Mouse (Mus musculus) MEL (cell line): ENCODE results near the gene S100a16. TPM values are rescaled to one million over a fixed set of nuclear protein-coding genes. Genes with fewer than 3 reads are reported as not detected.

Experiments used
- DNase-seq: peaks from one replicate; pipeline ENCODE4 v3.0.0; 2011; ENCODE audit warnings: low read depth, low spot score
- H3K27ac ChIP-seq: 2 replicates; pipeline ENCODE4 v1.5.1; 2012; ENCODE audit warnings: low read depth, mild to moderate bottlenecking, control low read depth, low read length, moderate library complexity; ENCODE audit not compliant: control insufficient read depth
- H3K27me3 ChIP-seq, 2 experiments: fragments of 150-350 bp in 1 of 2; sonication (generic) in 1 of 2; 2 replicates each; pipeline ENCODE4 v1.6.1; 2012; ENCODE audit warnings: low read length in 2 of 2, mild to moderate bottlenecking in 2 of 2, improper control_type of control experiment in 1 of 2, moderate library complexity in 1 of 2; ENCODE audit not compliant: insufficient read depth in 2 of 2, control insufficient read depth in 1 of 2
- H3K36me3 ChIP-seq, 2 experiments: 2 replicates each; pipeline ENCODE4 v1.6.1; 2012 to 2014; ENCODE audit warnings: low read length in 2 of 2, improper control_type of control experiment in 1 of 2, inconsistent platforms in 1 of 2, mild to moderate bottlenecking in 1 of 2; ENCODE audit not compliant: insufficient read depth in 2 of 2, control insufficient read depth in 1 of 2
- H3K4me1 ChIP-seq, 2 experiments: fragments of 150-350 bp in 1 of 2; sonication (generic) in 1 of 2; 2 replicates each; pipeline ENCODE4 v1.6.1; 2012; ENCODE audit warnings: low read length in 2 of 2, improper control_type of control experiment in 1 of 2, mild to moderate bottlenecking in 1 of 2; ENCODE audit not compliant: insufficient read depth in 2 of 2, control insufficient read depth in 1 of 2
- H3K4me3 ChIP-seq, 2 experiments: fragments of 150-350 bp in 1 of 2; sonication (generic) in 1 of 2; 2 replicates each; pipeline ENCODE4 v1.5.1; 2012; ENCODE audit warnings: low read depth in 2 of 2, low read length in 2 of 2, mild to moderate bottlenecking in 2 of 2, moderate library complexity in 2 of 2, control low read depth in 1 of 2, improper control_type of control experiment in 1 of 2; ENCODE audit not compliant: control insufficient read depth in 1 of 2, insufficient read depth in 1 of 2
- H3K79me2 ChIP-seq: 2 replicates; pipeline ENCODE4 v1.6.1; 2012; ENCODE audit warnings: mild to moderate bottlenecking, low read length, moderate library complexity; ENCODE audit not compliant: control insufficient read depth, poor library complexity, insufficient read depth
- H3K9ac ChIP-seq: 2 replicates; pipeline ENCODE4 v1.6.1; 2012; ENCODE audit warnings: low read depth, mild to moderate bottlenecking, control low read depth, low read length, moderate library complexity; ENCODE audit not compliant: control insufficient read depth, poor library complexity, severe bottlenecking
- H3K9me3 ChIP-seq: fragments of 150-350 bp; sonication (generic); replicated peaks from 2 replicates; pipeline ENCODE4 v1.6.1; 2012; ENCODE audit warnings: mild to moderate bottlenecking, low read length, improper control_type of control experiment, moderate library complexity; ENCODE audit not compliant: insufficient read depth
- BHLHE40 ChIP-seq: IDR thresholded peaks from 2 replicates; pipeline ENCODE4 v1.6.1; 2012; ENCODE audit warnings: low read depth, mild to moderate bottlenecking, inconsistent platforms, low read length, improper control_type of control experiment, borderline replicate concordance
- CHD1 ChIP-seq: IDR thresholded peaks from 2 replicates; pipeline ENCODE4 v1.6.1; 2012; ENCODE audit warnings: low read depth, mild to moderate bottlenecking, inconsistent platforms, low read length, improper control_type of control experiment
- CHD2 ChIP-seq: IDR thresholded peaks from 2 replicates; pipeline ENCODE4 v1.6.1; 2011; ENCODE audit warnings: low read length, improper control_type of control experiment
- CTCF ChIP-seq, 3 experiments: IDR thresholded peaks in 2 of 3; conservative IDR thresholded peaks in 1 of 3; 2 replicates each; pipeline ENCODE4 v1.5.1; 2011 to 2012; ENCODE audit warnings: low read length in 3 of 3, low read depth in 2 of 3, mild to moderate bottlenecking in 2 of 3, improper control_type of control experiment in 1 of 3, inconsistent platforms in 1 of 3, mixed read lengths in 1 of 3, moderate library complexity in 1 of 3; ENCODE audit not compliant: control insufficient read depth in 1 of 3, insufficient read depth in 1 of 3, poor library complexity in 1 of 3, severe bottlenecking in 1 of 3
- E2F4 ChIP-seq: IDR thresholded peaks from 2 replicates; pipeline ENCODE4 v1.6.1; 2011; ENCODE audit warnings: low read depth, low read length, improper control_type of control experiment, borderline replicate concordance
- EP300 ChIP-seq, 2 experiments: IDR thresholded peaks; 2 replicates each; pipeline ENCODE4 v1.6.1; 2011; ENCODE audit warnings: improper control_type of control experiment in 2 of 2, low read length in 2 of 2, low read depth in 1 of 2, mild to moderate bottlenecking in 1 of 2
- HCFC1 ChIP-seq: IDR thresholded peaks from 2 replicates; pipeline ENCODE4 v1.6.1; 2012; ENCODE audit warnings: low read depth, mild to moderate bottlenecking, inconsistent platforms, low read length, improper control_type of control experiment, moderate library complexity
- JUND ChIP-seq: IDR thresholded peaks from 2 replicates; pipeline ENCODE4 v1.6.1; 2011; ENCODE audit warnings: low read depth, mild to moderate bottlenecking, improper control_type of control experiment, low read length
- KAT2A ChIP-seq: conservative IDR thresholded peaks from 2 replicates; pipeline ENCODE4 v1.6.1; 2012; ENCODE audit warnings: low read depth, low read length, improper control_type of control experiment, inconsistent platforms
- MAX ChIP-seq: IDR thresholded peaks from 2 replicates; pipeline ENCODE4 v1.6.1; 2011; ENCODE audit warnings: low read length, improper control_type of control experiment
- MAZ ChIP-seq: IDR thresholded peaks from 2 replicates; pipeline ENCODE4 v1.6.1; 2012; ENCODE audit warnings: low read depth, mild to moderate bottlenecking, inconsistent platforms, low read length, improper control_type of control experiment
- MEF2A ChIP-seq: IDR thresholded peaks from 2 replicates; pipeline ENCODE4 v1.6.1; 2014; ENCODE audit warnings: low read depth, mild to moderate bottlenecking, inconsistent platforms, low read length, improper control_type of control experiment; ENCODE audit not compliant: poor library complexity, insufficient replicate concordance, severe bottlenecking; ENCODE audit errors: extremely low read depth
- MXI1 ChIP-seq: IDR thresholded peaks from 2 replicates; pipeline ENCODE4 v1.6.1; 2011; ENCODE audit warnings: mild to moderate bottlenecking, low read depth, low read length, improper control_type of control experiment
- NELFE ChIP-seq: IDR thresholded peaks from 2 replicates; pipeline ENCODE4 v1.6.1; 2011; ENCODE audit warnings: low read depth, low read length, improper control_type of control experiment
- POLR2A ChIP-seq, 2 experiments: IDR thresholded peaks; 2 replicates each; pipeline ENCODE4 v1.6.1; 2011 to 2012; ENCODE audit warnings: low read length in 2 of 2, mild to moderate bottlenecking in 2 of 2, control low read depth in 1 of 2, improper control_type of control experiment in 1 of 2, low read depth in 1 of 2, moderate library complexity in 1 of 2; ENCODE audit not compliant: control insufficient read depth in 1 of 2, insufficient read depth in 1 of 2, poor library complexity in 1 of 2
- POLR2AphosphoS5 ChIP-seq: IDR thresholded peaks from 2 replicates; pipeline ENCODE4 v1.6.1; 2012; ENCODE audit warnings: low read depth, borderline replicate concordance, mild to moderate bottlenecking, inconsistent platforms, low read length, moderate library complexity, mixed read lengths
- SIN3A ChIP-seq: IDR thresholded peaks from 2 replicates; pipeline ENCODE4 v1.6.1; 2012; ENCODE audit warnings: low read length, improper control_type of control experiment, inconsistent platforms
- SMC3 ChIP-seq: IDR thresholded peaks from 2 replicates; pipeline ENCODE4 v1.6.1; 2011; ENCODE audit warnings: low read depth, low read length, improper control_type of control experiment
- TAL1 ChIP-seq: IDR thresholded peaks from 2 replicates; pipeline ENCODE4 v1.6.1; 2012; ENCODE audit warnings: mild to moderate bottlenecking, inconsistent platforms, low read length, moderate library complexity, mixed read lengths
- TCF12 ChIP-seq: IDR thresholded peaks from 2 replicates; pipeline ENCODE4 v1.6.1; 2014; ENCODE audit warnings: low read depth, mild to moderate bottlenecking, inconsistent platforms, low read length, improper control_type of control experiment, moderate library complexity
- UBTF ChIP-seq: IDR thresholded peaks from 2 replicates; pipeline ENCODE4 v1.6.1; 2012; ENCODE audit warnings: low read depth, mild to moderate bottlenecking, inconsistent platforms, low read length, improper control_type of control experiment, moderate library complexity, borderline replicate concordance; ENCODE audit not compliant: insufficient read depth
- ZKSCAN1 ChIP-seq: IDR thresholded peaks from 2 replicates; pipeline ENCODE4 v1.6.1; 2012; ENCODE audit warnings: low read depth, mild to moderate bottlenecking, inconsistent platforms, low read length, improper control_type of control experiment, moderate library complexity
- ZNF384 ChIP-seq: IDR thresholded peaks from 2 replicates; pipeline ENCODE4 v1.6.1; 2012; ENCODE audit warnings: low read depth, mild to moderate bottlenecking, inconsistent platforms, low read length, improper control_type of control experiment
- polyA plus RNA-seq, 2 experiments: library from polyadenylated mRNA; stranded (reverse) in 1 of 2; unstranded in 1 of 2; fragments of >175 nt in 1 of 2; fragments of >200 nt in 1 of 2; gene quantifications; 2 replicates each; pipeline versions ENCODE4 v1.2.1 to v1.2.4; 2012; ENCODE audit warnings: low replicate concordance in 2 of 2, low read depth in 1 of 2; ENCODE audit not compliant: insufficient read length in 2 of 2, insufficient read depth in 1 of 2, missing spikeins in 1 of 2
- total RNA-seq: library from RNA; depleted of rRNA; stranded (reverse); fragments of 300-350 nt; gene quantifications from 2 replicates; pipeline ENCODE4 v1.2.3, GENCODE M21; 2012

The S100a16 gene
- total and polyA plus RNA-seq, 3 experiments = not detected

DNA sequence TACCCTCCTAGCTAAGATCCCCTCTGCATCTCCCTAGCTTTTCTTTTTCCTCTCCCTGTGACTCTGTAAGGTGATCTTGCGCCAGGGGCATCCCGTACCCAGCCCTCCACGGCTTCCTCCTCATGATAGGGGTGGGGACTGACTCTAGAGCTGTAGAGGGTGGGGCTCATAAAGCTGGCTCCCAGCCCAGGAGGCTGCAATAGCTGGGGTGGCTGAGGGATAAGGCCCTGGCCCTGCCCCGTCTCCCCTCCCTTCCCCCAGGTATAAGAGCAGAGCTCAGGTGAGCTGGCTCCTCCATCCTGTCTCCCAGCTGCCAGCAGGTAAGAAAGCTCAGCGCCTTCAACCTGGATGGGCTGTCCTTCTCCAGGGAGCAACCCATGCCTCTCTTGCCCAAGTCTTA lies 10.5 kb upstream of the S100a16 start, which contains the start of gene S100a14:
TSS of gene S100a14 (plus strand) at position 277 of the 400 bp plus-strand sequence.
- peak; percentile 89 for DNase-seq
- peaks cover 2 to 13% of the 10 kb centered on the region in 2 experiments; a peak in 2 of 4 replicates for H3K4me1 ChIP-seq
- peaks cover 0 to 2% of the 10 kb centered on the region in 2 experiments; a peak in 1 of 4 replicates for H3K27me3 ChIP-seq
- no peaks in the 10 kb centered on the region for H3K79me2 ChIP-seq
- H3K9me3 ChIP-seq = no peaks in the 10 kb centered on the region
- H3K27ac ChIP-seq = no peak within 1 kb of the TSS
- H3K9ac ChIP-seq = peak within 1 kb of the TSS; percentile 37; the same call in 1 of the 2 replicates
- no peak for TF ChIP-seq KAT2A
- no peak for TF ChIP-seq POLR2AphosphoS5
- peak; percentile 63 for TF ChIP-seq SIN3A
- TF ChIP-seq NELFE = no peak
- no peak for TF ChIP-seq BHLHE40
- TF ChIP-seq JUND = no peak
- TF ChIP-seq ZKSCAN1 = no peak
- TF ChIP-seq HCFC1 = 0 out of 2 replicates have a peak, but pooled peaks have one; percentile 39
- TF ChIP-seq POLR2A (IDR thresholded peaks at IDR 0.05; ENCODE audit: control insufficient read depth in 1 of 2, insufficient read depth in 1 of 2, low read depth in 1 of 2, low read length in 2 of 2, poor library complexity in 1 of 2) = peak in 1 of 2 experiments; percentile 23; a peak in 1 of 4 replicates
- no peak for TF ChIP-seq MEF2A
- no peak for TF ChIP-seq UBTF
- TF ChIP-seq MAZ = peak; percentile 75; the same call in 1 of the 2 replicates
- no peak for TF ChIP-seq E2F4
- no peaks in the 10 kb centered on the region; a peak in 2 of 4 replicates for H3K36me3 ChIP-seq
- peak within 1 kb of the TSS; percentile 36 to 42 for H3K4me3 ChIP-seq

DNA sequence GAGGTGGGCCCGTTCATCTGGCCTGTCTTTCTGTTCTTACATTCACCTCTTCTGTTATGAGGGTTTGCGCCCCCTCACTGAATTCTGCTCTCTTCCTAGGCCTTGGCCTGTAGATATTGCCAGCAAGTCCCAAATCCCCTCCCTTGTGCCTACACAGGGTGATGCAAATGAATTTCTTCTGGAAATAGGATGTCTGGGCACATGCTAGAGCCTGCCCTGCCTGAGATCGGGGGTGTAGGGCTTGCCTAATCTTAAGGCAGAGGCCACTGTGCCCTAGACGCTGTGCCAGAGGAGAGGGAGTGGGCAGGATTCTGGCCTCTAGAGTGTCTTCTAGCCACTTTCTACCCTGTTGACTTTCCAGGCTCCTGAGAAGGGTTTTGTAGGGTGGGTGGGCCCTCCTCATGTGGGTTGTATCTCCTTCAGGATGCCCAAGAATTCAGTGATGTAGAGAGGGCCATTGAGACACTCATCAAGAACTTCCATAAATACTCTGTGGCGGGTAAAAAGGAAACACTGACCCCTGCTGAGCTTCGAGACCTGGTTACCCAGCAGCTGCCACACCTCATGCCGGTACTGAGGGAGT lies 9.7 kb upstream of the S100a16 start:
- no peak for DNase-seq
- Histone ChIP-seq H3K4me3 (no peak overlapping the region), H3K9me3 (no peaks in the 10 kb centered on the region), H3K36me3 (no peaks in the 10 kb centered on the region; a peak in 2 of 4 replicates), H3K27ac (no peak overlapping the region), H3K79me2 (no peaks in the 10 kb centered on the region), H3K27me3 (peaks cover 5 to 7% of the 10 kb centered on the region in 2 experiments), H3K9ac (no peak overlapping the region), H3K4me1 (peaks cover 2 to 13% of the 10 kb centered on the region in 2 experiments; a peak in 2 of 4 replicates)
- TF ChIP-seq NELFE (no peak), MAZ (no peak), ZKSCAN1 (no peak), POLR2A (IDR thresholded peaks at IDR 0.05; ENCODE audit: control insufficient read depth in 1 of 2, insufficient read depth in 1 of 2, low read depth in 1 of 2, low read length in 2 of 2, poor library complexity in 1 of 2) (no peak), MAX (no peak), TCF12 (no peak), TAL1 (no peak), BHLHE40 (no peak), POLR2AphosphoS5 (no peak), CHD1 (no peak), EP300 (IDR thresholded peaks at IDR 0.05; ENCODE audit: low read depth in 1 of 2, low read length in 2 of 2) (no peak), CTCF (IDR thresholded peaks at IDR 0.05 in 2 of 3, conservative IDR thresholded peaks at IDR 0.05 in 1 of 3; ENCODE audit: control insufficient read depth in 1 of 3, insufficient read depth in 1 of 3, low read depth in 2 of 3, low read length in 3 of 3, poor library complexity in 1 of 3, severe bottlenecking in 1 of 3) (no peak), ZNF384 (no peak), CHD2 (no peak), SIN3A (no peak), MXI1 (no peak), SMC3 (no peak)
